Mouse (Mus musculus): Measurements from ENCODE around the gene Adsl.

The Adsl gene

GRCm38 (mm10) chr15:80941468-80942040 lies 6.7 kb upstream of the Adsl start:
- DNase-seq (ENCODE audit: low spot score), result no peak

- DNase-seq (ENCODE audit: low spot score), result peak; percentile 16
Measured at GRCm38 (mm10) chr15:80945851-80946250, 2.4 kb upstream of the Adsl start.

- DNase-seq (ENCODE audit: low spot score), result no peak
Measured at GRCm38 (mm10) chr15:80949431-80949830, 1.1 kb downstream of the Adsl start.

GRCm38 (mm10) chr15:80950055-80950454 lies 1.8 kb downstream of the Adsl start:
- no peak for DNase-seq (ENCODE audit: low spot score)

- no peak for DNase-seq (ENCODE audit: low spot score)
Measured at GRCm38 (mm10) chr15:80953971-80954370, 5.7 kb downstream of the Adsl start.

GRCm38 (mm10) chr15:80954861-80955260 lies 6.6 kb downstream of the Adsl start:
- no peak for DNase-seq (ENCODE audit: low spot score)

- DNase-seq (ENCODE audit: low spot score), result no peak
Measured at GRCm38 (mm10) chr15:80955836-80956438, 7.6 kb downstream of the Adsl start.

GRCm38 (mm10) chr15:80969371-80969770 lies 21.1 kb downstream of the Adsl start:
- no peak for DNase-seq (ENCODE audit: low spot score)

- no peak for DNase-seq (ENCODE audit: low spot score)
Measured at GRCm38 (mm10) chr15:80974311-80974710, 26.0 kb downstream of the Adsl start.

GRCm38 (mm10) chr15:80975666-80976065 lies 27.4 kb downstream of the Adsl start:
- no peak for DNase-seq (ENCODE audit: low spot score)

- peak; percentile 83 for DNase-seq (ENCODE audit: low spot score)
Measured at GRCm38 (mm10) chr15:80977620-80978334, 29.5 kb downstream of the Adsl start, which contains the start of gene Sgsm3. Gene Sgsm3, plus strand, starts transcription at chr15:80977765.

- DNase-seq (ENCODE audit: low spot score), result no peak
Measured at GRCm38 (mm10) chr15:80979611-80980010, 31.3 kb downstream of the Adsl start.

- DNase-seq (ENCODE audit: low spot score), result no peak
Measured at GRCm38 (mm10) chr15:80981176-80981575, 32.9 kb downstream of the Adsl start.

- no peak for DNase-seq (ENCODE audit: low spot score)
Measured at GRCm38 (mm10) chr15:80983264-80983663, 35.0 kb downstream of the Adsl start.

GRCm38 (mm10) chr15:80988331-80988730 lies 40.0 kb downstream of the Adsl start:
- no peak for DNase-seq (ENCODE audit: low spot score)

- no peak for DNase-seq (ENCODE audit: low spot score)
Measured at GRCm38 (mm10) chr15:80989712-80990111, 41.4 kb downstream of the Adsl start.

- no peak for DNase-seq (ENCODE audit: low spot score)
Measured at GRCm38 (mm10) chr15:80994959-80995358, 46.7 kb downstream of the Adsl start.

- no peak for DNase-seq (ENCODE audit: low spot score)
Measured at GRCm38 (mm10) chr15:80996090-80996835, 48.0 kb downstream of the Adsl start.

- DNase-seq (ENCODE audit: low spot score), result no peak
Measured at GRCm38 (mm10) chr15:80997077-80997476, 48.8 kb downstream of the Adsl start.

GRCm38 (mm10) chr15:81000419-81001138 lies 52.3 kb downstream of the Adsl start:
- no peak for DNase-seq (ENCODE audit: low spot score)

- no peak for DNase-seq (ENCODE audit: low spot score)
Measured at GRCm38 (mm10) chr15:81006127-81006735, 57.9 kb downstream of the Adsl start.

GRCm38 (mm10) chr15:81007339-81007738 lies 59.0 kb downstream of the Adsl start:
- no peak for DNase-seq (ENCODE audit: low spot score)
